Mouse (Mus musculus): ENCODE measurements around the gene Syt6. TPM values are rescaled to one million over a fixed set of nuclear protein-coding genes. Genes with fewer than 3 reads are reported as not detected.
"Not testable (repeated sequence)": the region's sequence is repeated elsewhere in the genome, so short reads cannot be mapped to it uniquely, and the experiment has no call there.

Syt6 gene
- polyA plus RNA-seq, 1 experiment from 2014 or later: 0.79 TPM

GRCm38 (mm10) chr3:103633124-103633523 is 58.1 kb downstream of the Syt6 start:
- no peak overlapping the region for H3K4me2 ChIP-seq (replicated peaks; ENCODE audit: low read depth, low read length)
- H3K9ac ChIP-seq (ENCODE audit: low read depth, low read length): no peak overlapping the region
- H3K4me3 ChIP-seq (ENCODE audit: low read length): no peak overlapping the region
- H3K27ac ChIP-seq (ENCODE audit: low read depth, low read length): no peak overlapping the region
- WGBS: 80% methylated on average over 7 of the region's 7 CpGs
- H3K9me3 ChIP-seq (ENCODE audit: control insufficient read depth, low read length): no peaks in the 10 kb centered on the region
- H3K36me3 ChIP-seq (ENCODE audit: control insufficient read depth, insufficient read depth, low read length): no peaks in the 10 kb centered on the region
- no peaks in the 10 kb centered on the region for H3K4me1 ChIP-seq (ENCODE audit: control insufficient read depth, insufficient read depth, low read length)
- ATAC-seq (ENCODE audit: low FRiP score, low TSS enrichment): no peak
- H3K27me3 ChIP-seq (ENCODE audit: control insufficient read depth, insufficient read depth, low read length): no peaks in the 10 kb centered on the region; the same call in 1 of the 2 replicates

GRCm38 (mm10) chr3:103633831-103634230 is 58.8 kb downstream of the Syt6 start:
- Histone ChIP-seq H3K27ac (ENCODE audit: low read depth, low read length) (no peak overlapping the region), H3K4me3 (ENCODE audit: low read length) (no peak overlapping the region), H3K27me3 (ENCODE audit: control insufficient read depth, insufficient read depth, low read length) (no peaks in the 10 kb centered on the region; the same call in 1 of the 2 replicates), H3K36me3 (ENCODE audit: control insufficient read depth, insufficient read depth, low read length) (no peaks in the 10 kb centered on the region), H3K4me1 (ENCODE audit: control insufficient read depth, insufficient read depth, low read length) (no peaks in the 10 kb centered on the region), H3K4me2 (replicated peaks; ENCODE audit: low read depth, low read length) (no peak overlapping the region), H3K9ac (ENCODE audit: low read depth, low read length) (no peak overlapping the region), H3K9me3 (ENCODE audit: control insufficient read depth, low read length) (no peaks in the 10 kb centered on the region)
- WGBS: 73% methylated on average over 4 of the region's 4 CpGs
- no peak for ATAC-seq (ENCODE audit: low FRiP score, low TSS enrichment)

GRCm38 (mm10) chr3:103634256-103634655 is 59.2 kb downstream of the Syt6 start:
- Histone ChIP-seq H3K4me2 (replicated peaks; ENCODE audit: low read depth, low read length) (no peak overlapping the region), H3K9ac (ENCODE audit: low read depth, low read length) (no peak overlapping the region), H3K4me1 (ENCODE audit: control insufficient read depth, insufficient read depth, low read length) (no peaks in the 10 kb centered on the region), H3K36me3 (ENCODE audit: control insufficient read depth, insufficient read depth, low read length) (no peaks in the 10 kb centered on the region), H3K27me3 (ENCODE audit: control insufficient read depth, insufficient read depth, low read length) (no peaks in the 10 kb centered on the region; the same call in 1 of the 2 replicates), H3K4me3 (ENCODE audit: low read length) (no peak overlapping the region), H3K9me3 (ENCODE audit: control insufficient read depth, low read length) (no peaks in the 10 kb centered on the region), H3K27ac (ENCODE audit: low read depth, low read length) (no peak overlapping the region)
- no peak for ATAC-seq (ENCODE audit: low FRiP score, low TSS enrichment)
- WGBS: 91% methylated on average over 1 of the region's 1 CpGs

- Histone ChIP-seq H3K27ac (ENCODE audit: low read depth, low read length) (no peak overlapping the region), H3K9ac (ENCODE audit: low read depth, low read length) (no peak overlapping the region), H3K9me3 (ENCODE audit: control insufficient read depth, low read length) (no peaks in the 10 kb centered on the region), H3K36me3 (ENCODE audit: control insufficient read depth, insufficient read depth, low read length) (no peaks in the 10 kb centered on the region), H3K4me1 (ENCODE audit: control insufficient read depth, insufficient read depth, low read length) (no peaks in the 10 kb centered on the region), H3K27me3 (ENCODE audit: control insufficient read depth, insufficient read depth, low read length) (no peaks in the 10 kb centered on the region), H3K4me3 (ENCODE audit: low read length) (no peak overlapping the region), H3K4me2 (replicated peaks; ENCODE audit: low read depth, low read length) (no peak overlapping the region)
- no peak for ATAC-seq (ENCODE audit: low FRiP score, low TSS enrichment)
- WGBS: 70% methylated on average over 1 of the region's 1 CpGs
Measured at GRCm38 (mm10) chr3:103637641-103638040, 62.6 kb downstream of the Syt6 start.

DNA sequence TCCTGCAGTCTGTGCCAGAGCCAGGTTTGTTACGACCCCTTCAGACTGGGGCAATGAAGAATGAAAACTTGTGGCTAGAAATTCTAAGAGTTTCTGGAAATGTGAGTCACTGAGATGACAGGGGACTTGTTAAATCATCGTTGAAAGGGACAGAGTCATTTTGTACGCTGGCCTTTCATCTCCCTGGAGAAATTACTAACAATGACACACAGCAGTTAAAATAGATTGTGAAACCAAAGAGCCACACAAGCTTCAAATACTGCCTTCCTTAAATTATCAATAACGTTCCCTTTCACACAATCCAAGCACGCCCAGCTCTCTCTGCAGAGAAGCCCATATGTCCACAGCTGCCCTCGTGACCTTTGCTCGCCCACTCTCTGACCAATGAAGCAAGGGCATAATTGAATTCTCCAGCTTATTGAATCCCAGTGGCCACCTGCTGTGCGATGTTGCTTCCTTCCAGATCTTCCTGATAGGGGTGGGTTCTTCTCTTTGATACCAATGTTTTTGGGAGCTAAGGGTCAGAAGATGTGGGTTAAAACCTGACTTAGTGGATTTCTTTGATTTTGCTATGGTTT is 65.3 kb downstream of the Syt6 start:
- 42% methylated on average over 8 of the region's 8 CpGs for WGBS
- no peaks in the 10 kb centered on the region for H3K4me1 ChIP-seq (ENCODE audit: control insufficient read depth, insufficient read depth, low read length)
- H3K9ac ChIP-seq (ENCODE audit: low read depth, low read length): no peak overlapping the region

DNA sequence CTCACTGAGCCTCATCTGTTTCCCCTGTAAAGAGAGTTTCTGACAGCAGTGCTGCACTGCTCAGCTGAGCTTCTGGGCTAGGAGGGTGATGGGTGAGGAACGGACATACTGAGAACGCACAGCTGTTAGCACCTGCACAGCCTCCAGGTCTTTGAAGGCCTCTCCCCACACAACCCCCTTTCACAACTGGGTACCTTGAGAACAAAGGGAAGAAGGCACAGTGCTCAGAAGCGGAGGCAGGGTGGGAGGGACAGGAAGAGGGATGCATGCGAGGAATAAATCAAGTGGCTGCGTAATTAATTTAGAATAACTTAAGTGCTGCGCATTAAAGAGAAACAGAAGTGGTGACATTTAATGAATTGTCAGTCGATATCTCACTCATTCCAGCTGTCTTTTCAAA is 66.3 kb downstream of the Syt6 start:
- 0 out of 2 replicates have a peak, but pooled peaks have one; percentile 49 for ATAC-seq (ENCODE audit: low FRiP score, low TSS enrichment)
- 25% methylated on average over 7 of the region's 7 CpGs for WGBS
- Histone ChIP-seq H3K9me3 (ENCODE audit: control insufficient read depth, low read length) (no peaks in the 10 kb centered on the region), H3K36me3 (ENCODE audit: control insufficient read depth, insufficient read depth, low read length) (no peaks in the 10 kb centered on the region), H3K27me3 (ENCODE audit: control insufficient read depth, insufficient read depth, low read length) (no peaks in the 10 kb centered on the region), H3K27ac (ENCODE audit: low read depth, low read length) (no peak overlapping the region), H3K4me1 (ENCODE audit: control insufficient read depth, insufficient read depth, low read length) (no peaks in the 10 kb centered on the region), H3K4me2 (replicated peaks; ENCODE audit: low read depth, low read length) (no peak overlapping the region), H3K9ac (ENCODE audit: low read depth, low read length) (no peak overlapping the region), H3K4me3 (ENCODE audit: low read length) (no peak overlapping the region)

More for the DNA sequence above, 65.3 kb downstream of the Syt6 start:
- ATAC-seq (ENCODE audit: low FRiP score, low TSS enrichment): no peak
- no peaks in the 10 kb centered on the region for H3K36me3 ChIP-seq (ENCODE audit: control insufficient read depth, insufficient read depth, low read length)
- H3K4me3 ChIP-seq (ENCODE audit: low read length): no peak overlapping the region
- H3K27me3 ChIP-seq (ENCODE audit: control insufficient read depth, insufficient read depth, low read length): no peaks in the 10 kb centered on the region
- no peak overlapping the region for H3K4me2 ChIP-seq (replicated peaks; ENCODE audit: low read depth, low read length)
- H3K27ac ChIP-seq (ENCODE audit: low read depth, low read length): no peak overlapping the region
- H3K9me3 ChIP-seq (ENCODE audit: control insufficient read depth, low read length): no peaks in the 10 kb centered on the region

- not testable (repeated sequence) for H3K36me3 ChIP-seq (ENCODE audit: control insufficient read depth, insufficient read depth, low read length); ATAC-seq (ENCODE audit: low FRiP score, low TSS enrichment); H3K4me2 ChIP-seq (replicated peaks; ENCODE audit: low read depth, low read length); H3K9ac ChIP-seq (ENCODE audit: low read depth, low read length); H3K27me3 ChIP-seq (ENCODE audit: control insufficient read depth, insufficient read depth, low read length); H3K27ac ChIP-seq (ENCODE audit: low read depth, low read length); H3K4me1 ChIP-seq (ENCODE audit: control insufficient read depth, insufficient read depth, low read length); H3K9me3 ChIP-seq (ENCODE audit: control insufficient read depth, low read length); H3K4me3 ChIP-seq (ENCODE audit: low read length)
- whole genome bisulfite sequencing: 85% methylated on average over 2 of the region's 2 CpGs
Measured at GRCm38 (mm10) chr3:103645968-103646367, 70.9 kb downstream of the Syt6 start, which contains the start of gene Atg4a-ps. Atg4a-ps (minus strand) TSS chr3:103646068.

DNA sequence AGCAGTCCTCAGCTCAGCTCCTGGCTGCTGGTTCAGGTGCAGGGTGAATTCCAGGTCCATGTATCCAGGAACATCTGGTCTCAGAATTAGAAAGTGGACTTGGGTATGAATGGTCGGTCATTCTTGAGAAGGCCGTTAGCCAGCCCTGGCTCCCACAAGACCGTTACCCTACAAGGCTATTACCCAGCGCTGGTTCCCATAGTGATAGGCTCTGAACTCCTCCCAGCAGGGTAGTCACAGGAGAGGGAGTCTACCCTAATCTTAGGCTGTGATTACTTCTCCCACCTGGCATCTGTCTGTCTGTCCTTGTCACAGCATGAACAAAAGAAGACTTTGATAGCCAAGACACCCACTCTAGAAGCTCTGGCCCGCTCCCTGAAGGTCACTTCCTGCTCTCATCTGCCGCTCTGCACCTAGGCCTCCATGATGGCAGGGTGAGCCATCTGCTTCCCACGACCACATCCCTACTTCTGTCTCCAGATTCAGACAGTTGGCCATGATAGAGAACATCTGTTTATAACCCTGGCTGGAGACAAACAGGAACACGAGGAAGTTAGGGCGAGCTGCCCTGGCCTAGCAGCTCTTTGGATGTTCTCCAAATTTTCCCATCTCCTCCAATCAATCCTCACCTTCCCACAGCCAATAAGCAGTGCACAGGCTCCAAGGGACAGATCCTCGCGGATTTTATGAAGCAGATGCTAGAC is 72.3 kb downstream of the Syt6 start:
- no peak overlapping the region for H3K4me3 ChIP-seq (ENCODE audit: low read length)
- H3K4me2 ChIP-seq (replicated peaks; ENCODE audit: low read depth, low read length): no peak overlapping the region
- WGBS: 64% methylated on average over 11 of the region's 11 CpGs
- no peaks in the 10 kb centered on the region for H3K36me3 ChIP-seq (ENCODE audit: control insufficient read depth, insufficient read depth, low read length)
- H3K27me3 ChIP-seq (ENCODE audit: control insufficient read depth, insufficient read depth, low read length): no peaks in the 10 kb centered on the region
- no peak overlapping the region for H3K9ac ChIP-seq (ENCODE audit: low read depth, low read length)
- H3K9me3 ChIP-seq (ENCODE audit: control insufficient read depth, low read length): no peaks in the 10 kb centered on the region
- H3K4me1 ChIP-seq (ENCODE audit: control insufficient read depth, insufficient read depth, low read length): no peaks in the 10 kb centered on the region
- ATAC-seq (ENCODE audit: low FRiP score, low TSS enrichment): no peak
- no peak overlapping the region for H3K27ac ChIP-seq (ENCODE audit: low read depth, low read length)

- no peak overlapping the region for H3K4me3 ChIP-seq (ENCODE audit: low read length)
- WGBS: 79% methylated on average over 4 of the region's 4 CpGs
- no peaks in the 10 kb centered on the region for H3K9me3 ChIP-seq (ENCODE audit: control insufficient read depth, low read length)
- H3K9ac ChIP-seq (ENCODE audit: low read depth, low read length): no peak overlapping the region
- H3K27ac ChIP-seq (ENCODE audit: low read depth, low read length): no peak overlapping the region
- no peaks in the 10 kb centered on the region for H3K36me3 ChIP-seq (ENCODE audit: control insufficient read depth, insufficient read depth, low read length)
- H3K27me3 ChIP-seq (ENCODE audit: control insufficient read depth, insufficient read depth, low read length): no peaks in the 10 kb centered on the region
- no peaks in the 10 kb centered on the region for H3K4me1 ChIP-seq (ENCODE audit: control insufficient read depth, insufficient read depth, low read length)
- ATAC-seq (ENCODE audit: low FRiP score, low TSS enrichment): no peak
- H3K4me2 ChIP-seq (replicated peaks; ENCODE audit: low read depth, low read length): no peak overlapping the region
Measured at GRCm38 (mm10) chr3:103648486-103648885, 73.5 kb downstream of the Syt6 start.
